Mouse (Mus musculus): ENCODE measurements around the gene Nhej1.
A peak's percentile ranks its signal among the peaks of the same experiment; 100 is the strongest.

Gene Nhej1

DNA sequence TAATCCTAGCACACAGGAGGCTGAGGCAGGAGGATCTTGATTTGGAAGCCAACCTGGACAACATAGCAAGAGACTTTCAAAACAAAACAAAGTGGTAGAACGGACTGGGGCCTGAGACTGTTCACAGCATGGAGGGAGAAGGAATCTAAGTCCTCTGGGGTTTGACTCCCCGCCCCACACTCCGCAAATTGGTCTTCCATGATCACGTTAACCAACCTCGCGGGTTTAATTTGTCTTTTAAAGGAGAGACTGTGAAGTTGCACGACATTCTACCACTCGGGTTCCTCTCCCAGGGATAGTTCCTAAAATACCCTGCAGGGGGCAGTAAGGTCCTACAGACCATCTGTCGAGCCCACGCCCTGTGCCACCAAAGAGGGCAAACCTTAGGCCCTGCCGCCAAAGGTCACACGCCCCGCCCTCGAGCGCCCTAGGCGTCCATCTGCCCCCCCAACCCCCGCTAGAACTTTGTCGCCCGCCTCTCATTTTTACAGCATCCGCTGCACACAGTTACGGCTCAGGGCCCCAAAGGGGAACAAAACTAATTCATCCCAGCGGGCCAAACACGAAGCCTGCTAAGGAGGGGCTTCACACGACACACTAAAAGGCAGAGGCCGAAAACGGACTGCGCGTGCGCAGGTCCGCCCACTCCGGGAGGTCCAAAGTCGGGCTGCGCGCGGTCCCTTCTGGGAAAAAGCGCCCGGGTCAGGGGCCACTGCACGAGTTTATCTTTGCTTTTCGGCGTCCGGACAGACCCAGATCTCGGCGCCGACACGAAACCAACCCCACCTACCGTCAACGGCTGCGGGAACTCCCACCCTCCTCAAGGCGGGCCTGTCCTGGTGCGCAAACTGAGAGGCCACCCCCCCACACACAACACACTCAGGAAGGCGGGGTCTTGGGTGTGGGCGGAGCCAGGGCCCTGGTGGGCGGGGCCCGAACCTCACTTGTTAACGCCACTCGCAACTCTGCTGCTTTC lies at the start of gene Nhej1:
Nhej1 (minus strand) TSS at position 855 of the 976 bp plus-strand sequence.
- peak; percentile 92 for DNase-seq

DNA sequence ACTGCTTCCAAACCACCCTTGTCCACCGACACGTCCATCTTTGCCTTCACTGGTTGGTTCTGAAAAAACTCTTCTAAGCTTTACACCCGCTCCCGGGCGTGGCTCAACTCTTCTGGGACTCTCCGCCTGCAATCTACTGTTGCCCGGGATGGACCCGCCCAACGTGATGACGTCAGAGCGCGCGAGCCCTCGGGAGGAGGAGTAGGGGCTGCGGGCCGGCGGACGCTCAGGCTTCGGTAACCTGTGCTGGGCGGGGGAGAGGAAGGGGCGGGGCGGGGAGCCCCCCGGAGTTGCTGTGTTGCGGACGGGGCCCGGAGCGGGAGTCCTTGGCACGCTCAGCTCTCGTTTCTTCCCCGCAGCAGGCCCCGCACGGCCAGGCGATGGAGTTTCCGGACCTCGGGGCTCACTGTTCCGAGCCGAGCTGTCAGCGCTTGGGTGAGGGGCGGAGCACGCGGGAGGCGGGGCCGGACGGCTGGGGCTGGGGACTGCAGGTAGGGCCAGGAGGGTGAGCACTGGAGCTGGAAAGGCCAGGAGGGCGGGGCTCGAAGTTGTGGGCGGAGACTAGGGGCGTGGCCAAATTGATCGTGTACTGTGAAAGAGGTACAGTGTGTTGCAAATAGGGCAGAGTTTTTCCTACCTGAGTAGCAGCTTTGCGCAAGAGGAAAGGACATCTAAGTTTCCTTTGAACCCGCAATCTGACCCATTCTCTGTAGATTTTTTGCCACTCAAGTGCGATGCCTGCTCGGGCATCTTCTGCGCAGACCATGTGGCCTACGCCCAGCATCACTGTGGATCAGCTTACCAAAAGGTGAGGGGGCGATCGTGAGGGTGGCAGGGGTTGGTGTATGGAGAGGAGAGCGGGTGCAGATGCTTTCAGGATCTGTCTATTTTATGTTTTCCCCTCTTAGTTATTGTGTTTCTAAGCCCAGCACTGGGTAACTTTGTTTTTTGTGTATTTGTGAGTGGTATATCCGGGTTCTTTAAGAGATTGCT lies 43.8 kb upstream of the Nhej1 start, which contains the start of gene Zfand2b:
Zfand2b (plus strand) TSS at position 175 of the 993 bp plus-strand sequence.
- peak; percentile 97 for DNase-seq

DNA sequence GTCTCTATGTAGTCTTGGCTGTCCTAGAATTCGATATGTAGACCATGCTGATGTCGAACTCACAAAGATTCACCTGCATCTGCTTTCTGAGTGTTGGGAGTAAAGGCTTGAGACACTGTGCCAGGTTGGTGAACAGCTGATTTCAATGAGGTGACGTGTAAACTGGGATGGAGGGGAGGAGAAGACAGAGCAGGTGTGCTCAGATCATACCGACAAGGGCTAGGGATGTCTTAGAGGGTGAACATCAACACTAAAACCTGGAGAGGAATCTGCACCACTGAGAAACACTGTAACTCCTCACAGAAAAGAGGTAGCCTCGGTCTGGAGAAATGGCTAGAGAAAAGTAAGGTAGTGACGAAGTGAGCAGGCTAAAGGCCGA lies 43.1 kb upstream of the Nhej1 start:
- DNase-seq = no peak

DNA sequence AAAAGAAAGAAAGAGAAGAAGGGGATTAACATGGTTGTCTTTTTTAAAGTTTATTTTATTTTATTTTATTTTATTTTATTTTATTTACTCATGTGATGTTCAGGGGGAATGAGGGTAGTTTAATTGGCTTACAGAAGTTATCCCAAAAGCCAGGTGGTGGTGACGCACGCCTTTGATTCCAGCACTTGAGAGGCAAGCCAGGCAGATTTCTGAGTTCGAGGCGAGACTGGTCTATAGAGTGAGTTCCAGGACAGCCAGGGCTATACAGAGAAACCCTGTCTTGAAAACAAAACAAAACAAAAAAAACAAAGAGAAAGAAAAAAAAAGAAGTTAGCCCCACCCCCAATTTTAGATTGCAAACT lies 35.2 kb upstream of the Nhej1 start:
- no peak for DNase-seq

DNA sequence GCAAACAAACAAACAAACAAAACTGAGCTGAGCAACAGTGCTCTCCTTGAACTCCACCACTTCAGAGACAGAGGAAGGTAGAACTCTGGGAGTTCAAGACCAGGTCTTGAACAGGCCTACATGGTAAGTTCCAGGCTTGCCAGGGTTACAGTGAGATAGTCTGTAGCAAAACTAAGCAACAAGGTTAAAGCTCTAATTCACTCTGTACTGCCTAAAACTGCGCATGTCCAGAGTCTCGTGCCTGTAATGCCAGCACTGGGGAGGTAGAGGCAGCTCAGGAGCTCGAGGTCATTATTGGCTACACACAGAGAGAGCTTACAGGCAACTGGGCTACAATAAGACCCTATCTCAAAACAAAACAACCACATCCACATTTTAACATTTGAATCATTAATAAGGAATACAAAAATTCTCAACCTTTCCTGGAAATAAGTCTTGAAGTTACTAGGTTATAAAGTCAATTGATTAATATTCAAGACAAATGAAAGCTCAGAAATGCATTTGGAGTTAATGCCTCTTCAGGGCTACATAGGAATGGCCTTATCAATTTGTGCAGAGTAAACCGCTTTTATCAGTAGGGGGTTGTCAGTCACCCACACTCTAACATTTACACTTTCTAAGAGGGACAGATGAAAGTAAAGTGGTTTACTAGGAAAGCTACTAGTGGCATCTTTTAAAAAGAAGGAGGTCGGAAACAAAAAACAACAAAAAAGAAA lies 34.7 kb upstream of the Nhej1 start:
- DNase-seq = no peak

DNA sequence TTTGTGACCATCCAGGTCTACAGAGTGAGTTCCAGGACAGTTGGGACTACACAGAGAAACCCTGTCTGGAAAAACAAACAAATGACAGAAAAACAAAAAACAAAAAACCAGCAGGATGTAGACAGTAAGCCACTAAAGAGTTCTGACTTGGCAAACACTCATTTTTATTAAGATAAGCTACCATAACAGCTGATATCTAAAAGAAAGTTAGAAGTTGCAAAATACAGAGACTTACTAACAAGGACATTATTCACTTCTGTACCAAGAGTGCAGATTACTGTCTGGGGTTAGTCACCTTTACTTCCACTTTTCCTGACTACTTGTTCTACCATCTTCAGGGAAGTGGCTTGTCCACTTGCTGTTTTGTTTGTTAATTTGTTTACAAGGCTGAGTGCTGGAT lies 34.0 kb upstream of the Nhej1 start:
- no peak for DNase-seq

DNA sequence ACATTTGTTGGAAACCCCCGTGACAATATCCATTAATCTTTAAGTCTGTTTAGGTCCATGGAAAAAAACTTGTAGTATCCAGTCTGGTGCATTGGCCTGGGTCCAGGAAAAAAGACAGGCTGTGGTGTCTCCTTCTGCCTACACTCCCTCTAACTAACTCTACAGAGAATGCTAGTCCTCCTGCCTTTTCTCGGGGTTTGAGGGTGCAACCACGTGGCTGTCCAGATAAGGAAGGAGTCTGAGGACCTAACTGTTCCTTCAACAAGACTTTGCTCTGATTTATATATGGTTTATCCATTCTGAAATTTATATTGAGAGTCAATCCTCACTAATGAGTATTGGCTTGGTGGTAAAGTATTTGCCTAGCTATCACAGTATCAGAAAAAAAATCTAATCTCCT lies 30.8 kb upstream of the Nhej1 start:
- DNase-seq = no peak

DNA sequence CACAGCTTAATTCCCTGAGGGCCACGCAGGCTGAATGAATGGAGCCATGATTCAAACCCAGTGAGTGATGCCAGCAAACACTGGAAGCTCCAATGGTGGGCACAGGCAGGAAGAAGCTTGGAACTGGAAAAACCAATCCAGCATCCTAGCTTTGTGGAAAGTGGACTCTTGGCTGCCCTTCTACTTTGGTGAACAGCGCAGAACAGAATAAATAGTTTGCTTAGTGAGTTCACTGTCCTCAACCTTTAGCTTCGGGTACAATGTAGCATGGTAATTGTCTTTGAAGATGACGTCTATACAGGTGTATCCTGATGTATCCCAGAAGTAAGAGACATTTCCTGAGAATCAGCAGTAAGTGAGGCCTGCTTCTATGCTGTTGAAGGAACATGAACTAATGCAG lies 23.7 kb upstream of the Nhej1 start:
- DNase-seq = no peak

DNA sequence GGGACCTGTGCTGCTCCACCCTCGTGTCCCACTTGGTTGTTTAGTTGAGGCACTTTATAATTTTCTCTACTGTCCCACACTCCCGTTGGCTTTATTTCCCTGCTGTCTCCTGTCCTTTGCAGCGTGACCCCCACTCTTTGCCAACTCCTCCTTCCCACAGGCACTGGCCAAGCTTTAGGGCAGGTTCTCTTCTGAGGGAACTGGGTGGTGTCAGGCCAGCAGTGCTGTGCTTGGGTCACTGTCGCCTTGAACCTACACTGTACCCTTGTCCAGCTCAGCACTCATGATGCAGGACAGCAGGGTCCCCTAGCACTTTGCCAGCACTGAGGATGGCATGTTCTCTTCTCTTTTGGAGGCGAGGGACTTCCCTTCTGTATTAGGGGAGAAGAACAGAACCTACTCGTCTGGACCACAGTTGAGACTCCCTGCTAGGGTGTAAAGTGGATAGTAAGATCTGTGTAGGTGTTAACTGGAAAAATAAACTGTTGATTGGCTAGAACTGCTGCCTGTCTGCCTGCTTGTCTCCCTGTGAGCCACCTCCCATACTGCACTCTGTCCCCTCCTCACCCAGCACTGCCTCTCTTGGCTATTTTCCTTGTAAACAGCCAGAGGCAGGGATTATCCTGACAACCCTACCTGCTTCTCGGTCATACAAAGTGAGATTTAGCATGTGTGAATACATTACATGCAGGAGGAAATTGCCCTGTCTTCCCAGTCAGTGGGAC lies 22.6 kb upstream of the Nhej1 start:
- no peak for DNase-seq

DNA sequence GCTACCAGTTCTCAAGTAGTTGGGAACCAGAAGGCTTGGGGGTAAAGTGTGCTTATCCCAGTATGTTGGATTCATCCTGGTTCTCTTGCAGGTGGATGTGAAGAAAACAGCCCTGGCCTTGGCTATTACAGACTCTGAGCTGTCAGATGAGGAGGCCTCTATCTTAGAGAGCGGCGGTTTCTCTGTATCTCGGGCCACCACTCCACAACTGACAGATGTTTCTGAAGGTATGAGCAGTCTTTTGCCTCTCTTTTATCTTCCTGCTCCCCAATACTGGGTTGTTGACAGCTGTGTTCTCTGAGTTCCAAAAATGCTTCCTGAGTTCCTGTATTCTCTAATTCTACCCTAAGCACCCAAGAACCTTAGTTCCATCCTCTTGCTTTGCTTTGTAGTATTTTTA lies 20.6 kb upstream of the Nhej1 start:
- no peak for DNase-seq

DNA sequence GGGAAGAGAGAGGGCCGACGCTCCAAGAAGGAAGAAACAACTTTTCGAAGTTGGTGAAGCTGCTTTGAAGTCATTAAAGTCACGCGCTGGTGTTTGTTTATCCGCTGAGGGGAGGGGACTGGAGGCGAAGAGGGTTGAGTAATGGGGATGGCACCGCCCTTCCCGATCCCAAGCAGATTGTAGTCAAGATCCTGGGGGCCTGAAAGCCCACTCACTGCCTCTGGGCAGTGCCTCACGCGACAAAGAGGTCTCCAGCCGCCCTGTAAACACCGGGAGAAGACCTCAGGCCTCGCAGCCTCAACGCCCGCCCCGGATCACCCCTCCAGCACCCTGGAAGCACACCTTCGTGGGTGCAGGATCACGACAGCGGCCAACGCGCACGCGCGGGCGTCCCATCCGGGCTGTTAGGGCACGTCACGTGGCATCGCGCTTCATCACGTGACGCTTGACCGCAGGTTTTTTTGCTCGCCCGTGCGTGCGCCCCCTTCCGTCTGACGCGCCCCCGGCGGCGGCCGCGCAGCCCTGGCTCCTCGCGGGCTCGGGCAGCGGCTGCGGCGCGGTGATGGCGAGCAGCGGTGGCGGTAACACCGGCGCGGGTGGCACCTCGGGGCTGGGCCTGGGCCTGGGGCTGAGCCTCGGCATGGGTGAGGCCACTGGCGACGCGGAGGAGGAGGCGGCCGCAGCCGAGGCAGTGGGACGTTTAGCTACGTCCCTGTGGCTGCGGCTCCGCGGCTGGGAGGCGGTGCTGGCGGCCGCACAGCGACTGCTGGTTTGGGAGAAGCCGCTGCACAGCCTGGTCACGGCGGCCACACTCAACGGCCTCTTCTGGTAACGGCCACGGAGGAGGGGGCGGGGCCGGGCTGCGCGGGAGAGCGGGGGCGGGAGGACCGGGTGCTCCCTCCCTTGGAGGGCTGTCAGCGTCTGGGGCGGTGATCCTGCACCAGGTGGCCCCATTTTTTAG lies 17.6 kb upstream of the Nhej1 start, which contains the start of the genes Cnppd1 and Retreg2:
Cnppd1 (minus strand) TSS at position 411 of the 961 bp plus-strand sequence.
Retreg2 (plus strand) TSS at position 478 of the 961 bp plus-strand sequence.
- DNase-seq = peak; percentile 96

DNA sequence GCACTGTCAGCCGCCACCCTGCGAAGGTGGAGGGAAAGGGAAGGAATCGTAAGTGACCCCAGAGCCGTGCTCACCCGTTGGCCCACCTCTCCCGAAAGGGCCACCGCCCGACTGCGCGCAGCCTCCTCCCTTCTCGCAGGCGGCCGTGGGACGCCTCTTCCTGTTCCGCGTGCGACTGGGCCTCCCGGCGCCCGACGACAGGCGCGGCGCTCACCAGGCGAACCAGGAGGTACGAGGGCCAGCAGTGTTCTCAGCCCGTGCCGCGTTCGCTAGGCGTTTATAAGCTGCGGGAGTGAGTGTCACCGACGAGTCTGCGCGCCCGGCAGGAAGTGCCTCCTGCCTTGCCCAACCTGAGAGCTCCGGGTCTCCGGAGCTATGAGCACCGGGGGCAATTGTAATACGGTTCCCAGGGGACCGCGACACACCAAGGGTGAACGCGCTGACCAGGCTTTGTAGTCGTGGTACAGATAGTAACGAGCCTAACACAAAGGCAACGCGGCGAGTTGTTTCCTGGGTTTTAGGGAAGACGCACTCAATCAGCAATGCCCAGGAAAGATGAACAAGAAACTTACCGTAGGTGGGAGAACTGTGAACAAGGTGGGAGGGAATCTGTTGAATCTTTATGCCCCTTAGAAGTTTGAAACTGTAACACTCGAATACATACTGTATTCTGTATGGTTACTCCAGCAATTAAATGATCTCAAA lies 16.6 kb upstream of the Nhej1 start:
- DNase-seq = peak; percentile 64

DNA sequence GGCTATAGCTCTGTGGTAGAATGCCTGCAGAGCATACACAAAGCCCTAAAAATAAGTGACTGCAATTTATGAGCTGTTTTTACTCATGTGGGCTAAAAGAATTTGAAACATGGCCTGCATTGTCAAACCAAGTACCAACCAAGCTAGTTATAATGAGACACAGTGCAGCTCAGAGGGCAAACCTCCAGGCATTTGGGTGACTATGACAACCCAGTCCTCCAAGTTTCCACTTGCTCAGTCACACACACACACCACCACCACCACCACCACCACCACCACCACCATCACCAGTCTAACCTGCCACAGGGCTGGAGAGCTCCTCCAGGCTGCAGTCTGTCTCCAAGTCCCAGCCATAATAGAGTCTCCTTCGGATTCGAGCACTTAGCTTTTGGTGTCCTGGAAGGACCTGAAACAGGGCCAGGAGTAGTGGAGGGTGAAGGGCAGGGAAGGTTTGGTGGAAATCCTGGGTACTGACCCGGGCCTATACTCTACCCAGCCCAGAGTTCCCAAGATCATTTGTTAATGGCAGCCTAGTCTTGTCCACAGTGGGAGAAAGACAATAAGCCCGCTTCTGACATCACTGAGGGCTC lies 15.7 kb upstream of the Nhej1 start:
- no peak for DNase-seq

DNA sequence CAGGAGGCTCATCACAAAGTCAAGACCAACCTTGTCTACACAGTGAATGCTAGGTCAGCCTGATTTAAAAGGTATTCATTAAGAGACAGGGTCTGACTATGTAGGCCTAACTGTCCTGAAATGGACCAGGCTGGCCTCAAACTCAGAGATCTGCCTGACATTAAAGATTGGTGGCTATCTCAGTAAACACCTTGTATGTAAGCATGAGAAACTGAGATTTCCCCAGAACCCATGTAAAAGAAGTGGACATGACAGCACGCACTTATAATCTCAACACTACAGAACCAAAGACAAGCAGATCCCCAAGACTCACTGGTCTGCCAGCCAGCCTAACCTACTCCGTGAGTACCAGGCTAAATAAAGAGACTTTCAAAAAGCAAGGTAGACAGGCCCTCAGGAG lies 13.4 kb upstream of the Nhej1 start:
- no peak for DNase-seq

DNA sequence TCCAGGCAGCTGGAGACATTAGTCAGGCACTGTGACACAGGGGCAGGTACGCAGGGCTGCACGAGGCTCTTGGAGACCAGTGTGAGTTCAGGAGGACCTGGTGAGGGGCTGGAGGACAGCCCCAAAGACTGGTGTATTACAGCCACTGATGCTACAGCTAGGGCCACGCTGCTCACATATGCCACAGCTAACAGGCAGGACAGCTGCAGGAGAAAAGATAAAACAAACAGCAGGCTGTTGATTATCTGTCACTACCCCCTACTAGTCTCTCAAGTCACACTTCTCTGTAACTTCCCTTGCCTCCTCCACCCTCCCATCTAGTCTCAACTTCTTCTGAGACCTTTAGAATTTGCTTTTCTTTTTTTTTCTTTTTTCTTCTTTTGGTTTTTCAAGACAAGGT lies 11.7 kb upstream of the Nhej1 start:
- DNase-seq = no peak

DNA sequence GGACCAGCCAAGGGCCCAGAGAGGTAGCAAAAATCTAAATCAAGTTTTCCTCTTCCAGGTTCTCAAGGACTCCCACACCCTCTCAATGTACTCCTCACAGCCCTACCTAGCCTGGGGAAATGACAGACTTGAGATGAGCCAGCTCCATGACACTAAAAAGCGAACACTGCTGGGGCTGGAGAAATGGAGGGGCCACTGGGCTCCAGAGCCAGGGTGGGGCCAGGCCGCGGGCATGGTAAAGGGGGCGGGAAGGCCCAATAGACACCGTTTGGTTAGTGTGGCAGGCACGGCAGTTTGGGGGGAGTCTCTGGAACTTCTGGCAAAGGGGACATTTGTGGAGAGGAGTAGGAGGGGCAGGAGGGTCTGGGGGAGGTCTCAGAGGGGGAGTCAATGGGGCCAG lies 11.3 kb upstream of the Nhej1 start:
- no peak for DNase-seq

DNA sequence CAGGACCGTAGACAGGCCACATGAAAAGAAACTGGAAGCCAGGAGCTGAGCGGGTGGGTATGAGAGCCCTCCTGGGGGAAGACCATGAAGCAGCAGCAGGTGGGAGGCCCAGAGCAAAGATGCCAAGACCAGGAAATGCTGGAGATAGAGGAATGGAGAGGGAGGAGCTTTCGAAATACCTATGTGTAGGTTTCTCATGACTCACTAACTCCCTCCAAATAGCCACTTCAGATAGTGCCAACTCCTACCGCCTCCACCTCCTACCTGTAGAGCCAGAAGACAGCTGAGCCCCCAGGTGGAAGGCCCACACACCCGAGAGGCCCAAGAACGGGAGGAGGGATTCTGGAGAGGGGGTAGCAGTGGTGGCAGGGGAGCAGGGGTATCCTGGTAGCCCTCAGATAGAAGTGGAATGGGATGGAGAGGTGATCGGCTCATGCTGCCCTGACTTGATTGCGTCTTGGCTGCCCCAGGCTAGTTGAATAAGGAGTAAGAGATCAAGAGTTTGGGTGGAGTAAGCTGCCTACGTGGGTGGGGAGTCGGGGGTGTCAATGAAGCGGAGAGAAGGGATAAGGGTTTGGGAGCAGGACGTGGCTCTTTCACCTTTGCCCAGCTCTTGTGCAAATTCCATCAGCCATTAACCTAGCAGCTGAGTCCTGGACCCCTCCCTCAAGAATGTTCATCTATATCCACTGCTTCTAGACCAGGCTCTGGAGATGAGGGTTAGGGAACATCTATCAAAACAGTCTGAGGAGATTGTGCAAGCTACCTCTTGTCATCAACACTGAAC lies 8.6 kb upstream of the Nhej1 start, which contains the start of gene Slc23a3:
Slc23a3 (minus strand) TSS at position 470 of the 787 bp plus-strand sequence.
- DNase-seq = no peak

DNA sequence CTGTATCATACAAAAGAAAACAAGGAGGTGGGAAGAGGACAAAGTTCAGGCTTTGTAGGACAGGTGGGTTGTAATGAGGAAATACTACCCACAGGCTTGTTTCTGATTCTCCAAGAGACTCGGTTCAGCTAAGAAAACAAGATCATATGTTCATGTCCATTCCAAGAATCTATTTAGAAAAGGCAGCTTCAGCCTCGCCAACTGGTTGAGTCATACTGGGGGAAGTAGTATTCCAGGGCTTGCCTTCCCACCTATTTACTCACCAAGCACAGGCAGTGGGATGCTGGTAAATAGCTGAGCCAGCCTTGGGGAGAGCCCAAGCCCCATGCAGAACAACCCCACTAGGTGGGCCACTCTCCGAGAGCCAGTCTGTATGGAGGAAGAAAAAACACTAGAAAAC lies 3.6 kb upstream of the Nhej1 start:
- DNase-seq = no peak

DNA sequence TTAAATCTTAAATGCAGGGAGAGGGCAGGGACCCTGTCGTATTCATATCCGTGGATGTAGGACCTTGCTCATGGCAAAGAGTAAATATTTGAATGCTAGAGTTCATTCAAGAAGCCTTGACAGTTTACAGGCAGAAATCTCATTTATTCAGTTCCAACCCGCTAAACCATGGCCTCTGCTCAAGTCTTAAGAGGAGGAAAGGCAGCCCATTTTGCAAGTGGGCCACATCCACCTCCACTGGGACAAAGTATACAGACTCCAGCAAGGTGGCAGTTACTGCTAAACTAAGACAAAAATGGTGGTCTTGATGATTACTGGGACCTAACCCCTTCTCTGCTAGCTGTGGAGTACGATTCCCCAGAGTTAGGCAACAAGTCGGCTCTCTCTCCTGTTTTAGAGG lies 418 bp upstream of the Nhej1 start:
- DNase-seq = no peak
